Mouse (Mus musculus) ovary, adult 18-20 months (tissue): ENCODE results near the gene Ino80d.

ENCODE experiments used
- DNase-seq: peaks from one replicate; pipeline ENCODE4 v3.0.0; 2022; ENCODE audit warnings: low spot score, mixed read lengths

The Ino80d gene

GRCm38 (mm10) chr1:63107614-63108327, 6.7 kb downstream of the Ino80d start:
- no peak for DNase-seq

GRCm38 (mm10) chr1:63102758-63103451, 11.6 kb downstream of the Ino80d start:
- no peak for DNase-seq

- DNase-seq = no peak
Observed at GRCm38 (mm10) chr1:63100196-63100595, 14.3 kb downstream of the Ino80d start.

GRCm38 (mm10) chr1:63098831-63099230, 15.6 kb downstream of the Ino80d start:
- no peak for DNase-seq

- no peak for DNase-seq
Observed at GRCm38 (mm10) chr1:63096071-63096470, 18.4 kb downstream of the Ino80d start.

GRCm38 (mm10) chr1:63089795-63090194, 24.7 kb downstream of the Ino80d start:
- no peak for DNase-seq

GRCm38 (mm10) chr1:63088614-63089013, 25.9 kb downstream of the Ino80d start:
- no peak for DNase-seq

GRCm38 (mm10) chr1:63080277-63080676, 34.2 kb downstream of the Ino80d start:
- no peak for DNase-seq

GRCm38 (mm10) chr1:63076383-63076782, 38.1 kb downstream of the Ino80d start:
- no peak for DNase-seq

GRCm38 (mm10) chr1:63071379-63071778, 43.1 kb downstream of the Ino80d start:
- DNase-seq = no peak

- no peak for DNase-seq
Observed at GRCm38 (mm10) chr1:63058361-63058760, 56.1 kb downstream of the Ino80d start.

- DNase-seq = no peak
Observed at GRCm38 (mm10) chr1:63057849-63058248, 56.6 kb downstream of the Ino80d start.

GRCm38 (mm10) chr1:63057318-63057717, 57.1 kb downstream of the Ino80d start:
- no peak for DNase-seq

GRCm38 (mm10) chr1:63055386-63055785, 59.1 kb downstream of the Ino80d start:
- DNase-seq = no peak

GRCm38 (mm10) chr1:63050866-63051265, 63.6 kb downstream of the Ino80d start:
- no peak for DNase-seq

- DNase-seq = no peak
Observed at GRCm38 (mm10) chr1:63049977-63050376, 64.5 kb downstream of the Ino80d start.

GRCm38 (mm10) chr1:63047983-63048382, 66.5 kb downstream of the Ino80d start:
- no peak for DNase-seq

GRCm38 (mm10) chr1:63032929-63033328, 81.5 kb downstream of the Ino80d start:
- no peak for DNase-seq

- no peak for DNase-seq
Observed at GRCm38 (mm10) chr1:63019916-63020315, 94.6 kb downstream of the Ino80d start.

- DNase-seq = no peak
Observed at GRCm38 (mm10) chr1:63005013-63005646, 109.3 kb downstream of the Ino80d start.

GRCm38 (mm10) chr1:63001874-63002273, 112.6 kb downstream of the Ino80d start:
- DNase-seq = no peak

GRCm38 (mm10) chr1:62993348-62993747, 121.1 kb downstream of the Ino80d start:
- no peak for DNase-seq

GRCm38 (mm10) chr1:62992648-62993047, 121.8 kb downstream of the Ino80d start:
- no peak for DNase-seq
